Mouse (Mus musculus) spleen, adult 2 months (tissue): Measurements from ENCODE around the gene Uba7. TPM values are rescaled to one million over a fixed set of nuclear protein-coding genes. Genes with fewer than 3 reads are reported as not detected.

Experiments used
- DNase-seq, 2 experiments: peaks; one replicate each; pipeline versions ENCODE4 v3.0.0 to v3.0.0-alpha.2; 2012 to 2021; ENCODE audit warnings: low spot score in 2 of 2, low read depth in 1 of 2
- H3K27ac ChIP-seq: fragments of 200-500 bp; 2 replicates; pipeline ENCODE4 v1.5.1; 2012; ENCODE audit warnings: low read length, inconsistent platforms; ENCODE audit not compliant: insufficient read depth
- H3K27me3 ChIP-seq: fragments of 200-500 bp; 2 replicates; pipeline ENCODE4 v1.6.1; 2012; ENCODE audit warnings: mild to moderate bottlenecking, moderate library complexity, low read length, inconsistent platforms; ENCODE audit not compliant: control insufficient read depth, insufficient read depth
- H3K36me3 ChIP-seq: fragments of 200-500 bp; 2 replicates; pipeline ENCODE4 v1.6.1; 2012; ENCODE audit warnings: mild to moderate bottlenecking, low read length, inconsistent platforms; ENCODE audit not compliant: control insufficient read depth, insufficient read depth
- H3K4me1 ChIP-seq: fragments of 200-500 bp; 2 replicates; pipeline ENCODE4 v1.6.1; 2011; ENCODE audit warnings: inconsistent platforms; ENCODE audit not compliant: control insufficient read depth, insufficient read depth, insufficient read length
- H3K4me3 ChIP-seq: fragments of 200-500 bp; 2 replicates; pipeline ENCODE4 v1.5.1; 2011; ENCODE audit warnings: mild to moderate bottlenecking, inconsistent platforms; ENCODE audit not compliant: insufficient read depth, insufficient read length; ENCODE audit errors: extremely low read depth
- CTCF ChIP-seq: fragments of 200-500 bp; IDR thresholded peaks from 2 replicates; pipeline ENCODE4 v1.5.1; 2011; ENCODE audit warnings: mild to moderate bottlenecking, inconsistent platforms; ENCODE audit not compliant: insufficient read depth, insufficient read length, insufficient replicate concordance; ENCODE audit errors: extremely low read depth
- POLR2A ChIP-seq: fragments of 200-500 bp; IDR thresholded peaks from 2 replicates; pipeline ENCODE4 v1.6.1; 2011; ENCODE audit warnings: low read depth, low read length, inconsistent platforms
- WGBS: fragments of 180-500 bp; shearing (Covaris S2); methylation state at CpG from one replicate; pipeline ENCODE4 v1.1.7; 2018; 5-methylcytosine and 5-hydroxymethylcytosine counted together
- polyA plus RNA-seq: library from polyadenylated mRNA; depleted of rRNA; stranded (reverse); fragments of >200 nt; gene quantifications from 2 replicates; pipeline ENCODE4 v1.2.3, GENCODE M21; 2012; rRNA removed

Gene Uba7
- 182 and 209 TPM in 2 replicates for polyA plus RNA-seq

GRCm38 (mm10) chr9:107975399-107976386 lies at the start of gene Uba7:
Gene Uba7 (plus strand): TSS chr9:107975505.
- Histone ChIP-seq H3K4me1 (peaks cover 5% of the 10 kb centered on the region), H3K36me3 (peaks cover 27% of the 10 kb centered on the region)
- TF ChIP-seq CTCF (no peak), POLR2A (peak; percentile 35; the same call in 1 of the 2 replicates)

GRCm38 (mm10) chr9:107926920-107927420 lies 48.3 kb upstream of the Uba7 start:
- TF ChIP-seq POLR2A (no peak), CTCF (no peak)
- 52% methylated on average over 9 of the region's 9 CpGs for WGBS
- H3K4me1 ChIP-seq: no peaks in the 10 kb centered on the region
- H3K4me3 ChIP-seq: no peak overlapping the region
- no peaks in the 10 kb centered on the region for H3K36me3 ChIP-seq
- H3K27ac ChIP-seq: no peak overlapping the region
- no peak for DNase-seq
- H3K27me3 ChIP-seq: no peaks in the 10 kb centered on the region

More at GRCm38 (mm10) chr9:107975399-107976386, at the start of gene Uba7:
- Histone ChIP-seq H3K27me3 (no peaks in the 10 kb centered on the region), H3K4me3 (peak within 1 kb of the TSS; percentile 60), H3K27ac (peak within 1 kb of the TSS; percentile 85)
- peak; percentile 56 to 69 for DNase-seq
- 11% methylated on average over 12 of the region's 12 CpGs for WGBS

- Histone ChIP-seq H3K27me3 (no peaks in the 10 kb centered on the region), H3K36me3 (no peaks in the 10 kb centered on the region), H3K27ac (no peak overlapping the region), H3K4me1 (no peaks in the 10 kb centered on the region), H3K4me3 (no peak overlapping the region)
- TF ChIP-seq POLR2A: no peak
- no peak for TF ChIP-seq CTCF
- no peak for DNase-seq
- WGBS: 89% methylated on average over 5 of the region's 5 CpGs
Observed at GRCm38 (mm10) chr9:107927749-107928148, 47.6 kb upstream of the Uba7 start.

GRCm38 (mm10) chr9:107928169-107928568 lies 47.1 kb upstream of the Uba7 start, which contains the start of gene Actl11:
Gene Actl11 (plus strand): TSS chr9:107928469.
- 82% methylated on average over 3 of the region's 3 CpGs for WGBS
- H3K4me1 ChIP-seq: no peaks in the 10 kb centered on the region
- H3K27me3 ChIP-seq: no peaks in the 10 kb centered on the region
- no peak within 1 kb of the TSS for H3K27ac ChIP-seq
- TF ChIP-seq POLR2A: no peak
- TF ChIP-seq CTCF: no peak
- no peak for DNase-seq
- no peak within 1 kb of the TSS for H3K4me3 ChIP-seq
- no peaks in the 10 kb centered on the region for H3K36me3 ChIP-seq

- 85% methylated on average over 4 of the region's 4 CpGs for WGBS
- no peak for TF ChIP-seq POLR2A
- TF ChIP-seq CTCF: no peak
- DNase-seq: no peak
- no peak overlapping the region for H3K4me3 ChIP-seq
- no peak overlapping the region for H3K27ac ChIP-seq
- H3K4me1 ChIP-seq: peaks cover 6% of the 10 kb centered on the region; the same call in 1 of the 2 replicates
- H3K27me3 ChIP-seq: peaks cover 11% of the 10 kb centered on the region
- H3K36me3 ChIP-seq: no peaks in the 10 kb centered on the region
Observed at GRCm38 (mm10) chr9:107932221-107932620, 43.1 kb upstream of the Uba7 start.

GRCm38 (mm10) chr9:107934146-107934545 lies 41.2 kb upstream of the Uba7 start:
- TF ChIP-seq CTCF: no peak
- TF ChIP-seq POLR2A: no peak
- H3K27me3 ChIP-seq: peaks cover 11% of the 10 kb centered on the region
- peaks cover 6% of the 10 kb centered on the region; the same call in 1 of the 2 replicates for H3K4me1 ChIP-seq
- 82% methylated on average over 11 of the region's 11 CpGs for WGBS
- no peaks in the 10 kb centered on the region for H3K36me3 ChIP-seq
- H3K4me3 ChIP-seq: no peak overlapping the region
- H3K27ac ChIP-seq: no peak overlapping the region
- no peak for DNase-seq

GRCm38 (mm10) chr9:107935374-107935773 lies 39.9 kb upstream of the Uba7 start, which contains the start of gene Camkv:
Gene Camkv (plus strand): TSS chr9:107935674.
- H3K4me1 ChIP-seq: peaks cover 6% of the 10 kb centered on the region; the same call in 1 of the 2 replicates
- WGBS: 26% methylated on average over 3 of the region's 3 CpGs
- H3K4me3 ChIP-seq: peak within 1 kb of the TSS; percentile 28; the same call in 1 of the 2 replicates
- H3K36me3 ChIP-seq: no peaks in the 10 kb centered on the region
- H3K27ac ChIP-seq: no peak within 1 kb of the TSS
- TF ChIP-seq POLR2A: no peak
- TF ChIP-seq CTCF: no peak
- peaks cover 11% of the 10 kb centered on the region for H3K27me3 ChIP-seq
- DNase-seq: no peak
